Mouse (Mus musculus) liver, embryonic 12.5 days (tissue): ENCODE data around the gene Tmem45b. TPM values are rescaled to one million over a fixed set of nuclear protein-coding genes. Genes with fewer than 3 reads are reported as not detected.

Source experiments
- ATAC-seq: fragments of 200-750 bp; cut with Nextera tagmentation; 2 replicates; pipeline ENCODE4 v1.8.0; 2017; ENCODE audit warnings: moderate number of reproducible peaks, mild to moderate bottlenecking, moderate library complexity
- H3K27ac ChIP-seq: fragments of 300-500 bp; sonication (generic); 2 replicates; pipeline ENCODE4 v1.5.1; 2016; ENCODE audit warnings: mild to moderate bottlenecking
- H3K27me3 ChIP-seq: fragments of 300-500 bp; sonication (generic); replicated peaks from 2 replicates; pipeline ENCODE4 v1.6.1; 2016; ENCODE audit warnings: mild to moderate bottlenecking, moderate library complexity
- H3K36me3 ChIP-seq: fragments of 300-500 bp; sonication (generic); 2 replicates; pipeline ENCODE4 v1.6.1; 2016; ENCODE audit warnings: mild to moderate bottlenecking, moderate library complexity
- H3K4me1 ChIP-seq: fragments of 300-500 bp; sonication (generic); 2 replicates; pipeline ENCODE4 v1.6.1; 2016
- H3K4me2 ChIP-seq: fragments of 300-500 bp; sonication (generic); 2 replicates; pipeline ENCODE4 v1.6.1; 2016; ENCODE audit warnings: mild to moderate bottlenecking, moderate library complexity
- H3K4me3 ChIP-seq: fragments of 300-500 bp; sonication (generic); 2 replicates; pipeline ENCODE4 v1.5.1; 2016; ENCODE audit warnings: mild to moderate bottlenecking, moderate library complexity
- H3K9ac ChIP-seq: fragments of 300-500 bp; sonication (generic); 2 replicates; pipeline ENCODE4 v1.6.1; 2016; ENCODE audit warnings: mild to moderate bottlenecking, moderate library complexity
- H3K9me3 ChIP-seq: fragments of 300-500 bp; sonication (generic); replicated peaks from 2 replicates; pipeline ENCODE4 v1.6.1; 2016; ENCODE audit warnings: mild to moderate bottlenecking, moderate library complexity
- WGBS: fragments of 180-500 bp; shearing (Covaris S2); methylation state at CpG from one replicate; pipeline ENCODE4 v1.1.7; 2016; ENCODE audit not compliant: insufficient replicate concordance; 5-methylcytosine and 5-hydroxymethylcytosine counted together
- polyA plus RNA-seq: library from polyadenylated mRNA; unstranded; fragments of >200 nt; fragmentation: Nextera tagmentation; extraction: Ambion mirVana; gene quantifications from 2 replicates; pipeline ENCODE4 v1.2.1, GENCODE M21; 2016

Gene Tmem45b
- polyA plus RNA-seq, 1 experiment from 2014 or later, result not detected

DNA sequence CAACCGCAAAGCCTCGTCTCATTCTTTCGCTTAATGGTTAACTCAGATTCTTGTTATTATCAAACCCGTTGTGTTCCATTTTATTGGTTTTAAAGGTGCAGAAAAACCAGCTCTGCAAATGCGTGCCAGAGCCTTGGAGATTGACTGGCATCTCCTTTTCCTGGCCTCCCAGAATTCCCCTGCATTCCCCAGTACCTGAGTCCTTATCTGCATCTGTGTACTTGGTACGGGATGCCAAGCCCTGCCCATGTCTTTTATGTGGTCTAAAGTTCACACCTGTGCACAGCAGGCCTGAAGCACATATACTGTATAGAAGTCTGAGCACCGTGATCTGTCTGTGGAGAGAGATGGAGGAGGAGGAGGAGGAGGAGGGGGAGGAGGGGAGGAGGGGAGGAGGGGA, 26.4 kb downstream of the Tmem45b start:
- no peak for ATAC-seq
- Histone ChIP-seq H3K4me2 (no peak overlapping the region), H3K27ac (no peak overlapping the region), H3K9me3 (no peaks in the 10 kb centered on the region), H3K4me1 (no peaks in the 10 kb centered on the region), H3K4me3 (no peak overlapping the region), H3K36me3 (no peaks in the 10 kb centered on the region), H3K27me3 (no peaks in the 10 kb centered on the region), H3K9ac (no peak overlapping the region)
- WGBS, result 77% methylated on average over 6 of the region's 7 CpGs

DNA sequence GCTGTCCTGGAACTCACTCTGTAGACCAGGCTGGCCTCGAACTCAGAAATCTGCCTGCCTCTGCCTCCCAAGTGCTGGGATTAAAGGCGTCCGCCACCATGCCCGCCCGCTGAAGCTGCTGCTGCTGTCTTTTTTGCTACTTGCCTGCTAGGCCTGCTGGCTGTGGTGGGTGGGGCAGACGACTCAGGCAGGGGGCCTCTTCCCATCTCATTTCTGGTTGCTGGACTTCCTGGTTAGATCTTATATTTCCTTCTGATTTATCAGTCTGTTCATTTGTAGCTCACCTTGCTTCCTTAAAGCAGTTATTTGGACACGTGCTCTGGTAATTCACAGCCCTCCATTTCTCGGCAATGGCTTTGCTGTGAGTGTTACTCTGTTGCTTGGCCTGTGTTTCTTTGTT, 28.8 kb downstream of the Tmem45b start:
- H3K27ac ChIP-seq, result no peak overlapping the region
- H3K9me3 ChIP-seq, result no peaks in the 10 kb centered on the region
- no peak overlapping the region for H3K9ac ChIP-seq
- no peak for ATAC-seq
- H3K27me3 ChIP-seq, result no peaks in the 10 kb centered on the region
- WGBS, result 60% methylated on average over 8 of the region's 8 CpGs
- H3K36me3 ChIP-seq, result no peaks in the 10 kb centered on the region
- no peaks in the 10 kb centered on the region for H3K4me1 ChIP-seq
- no peak overlapping the region for H3K4me3 ChIP-seq
- no peak overlapping the region for H3K4me2 ChIP-seq

DNA sequence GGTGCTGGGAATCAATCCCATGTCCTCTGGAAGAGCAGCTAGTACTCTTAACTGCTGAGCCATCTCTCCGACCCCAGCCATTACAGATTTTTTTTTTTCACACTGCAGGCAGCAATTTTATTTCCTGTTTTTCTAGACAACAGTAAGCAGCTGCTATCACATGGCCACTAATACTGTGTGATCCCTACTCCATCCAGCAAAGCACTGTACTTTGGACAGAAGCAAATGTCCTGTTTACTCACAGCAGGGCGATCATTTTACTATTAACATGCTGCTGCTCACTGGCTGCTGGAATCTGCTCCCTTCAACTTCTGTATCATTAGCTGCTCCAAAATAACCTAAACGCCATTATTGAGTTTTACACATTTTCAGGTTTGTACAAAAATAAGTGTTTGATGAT, 30.8 kb downstream of the Tmem45b start:
- no peaks in the 10 kb centered on the region for H3K4me1 ChIP-seq
- H3K9ac ChIP-seq, result no peak overlapping the region
- H3K27ac ChIP-seq, result no peak overlapping the region
- H3K9me3 ChIP-seq, result no peaks in the 10 kb centered on the region
- H3K27me3 ChIP-seq, result no peaks in the 10 kb centered on the region
- H3K4me3 ChIP-seq, result no peak overlapping the region
- no peaks in the 10 kb centered on the region for H3K36me3 ChIP-seq
- H3K4me2 ChIP-seq, result no peak overlapping the region
- ATAC-seq, result no peak
- WGBS, result 61% methylated on average over 3 of the region's 3 CpGs

DNA sequence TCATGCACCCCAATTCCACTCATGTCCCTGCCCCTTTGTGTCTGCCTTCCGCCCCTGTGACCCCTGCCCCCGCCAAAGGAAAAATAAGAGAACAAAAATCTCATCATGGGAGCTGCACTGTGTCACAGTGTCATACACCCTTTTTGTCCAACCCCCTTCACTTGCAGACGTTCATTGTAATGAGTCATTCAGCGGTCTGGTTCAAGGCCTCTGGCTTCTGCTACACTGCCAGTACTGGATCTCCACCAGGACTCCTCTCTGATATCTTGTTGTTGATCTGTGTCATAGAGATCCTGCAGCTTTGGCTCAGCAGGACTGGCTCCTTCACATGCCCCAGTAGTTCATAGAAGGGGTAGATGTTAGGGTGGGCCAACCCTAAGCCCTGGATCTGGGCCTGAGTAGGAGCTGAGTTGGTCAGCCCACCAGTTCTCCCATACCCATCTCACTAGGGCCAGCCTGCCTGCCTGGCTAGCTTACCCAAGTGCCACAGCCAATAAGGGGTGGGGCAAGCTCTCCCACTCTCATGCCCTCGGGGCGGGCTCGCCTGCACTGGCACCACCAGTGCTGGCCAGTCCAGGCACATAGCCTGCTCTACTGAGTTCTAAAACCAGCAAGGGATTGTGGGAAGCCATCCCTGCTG, 31.8 kb downstream of the Tmem45b start:
- 60% methylated on average over 7 of the region's 7 CpGs for WGBS
- no peaks in the 10 kb centered on the region for H3K27me3 ChIP-seq
- peak; percentile 24; the same call in 1 of the 2 replicates for ATAC-seq
- no peaks in the 10 kb centered on the region for H3K4me1 ChIP-seq
- H3K4me2 ChIP-seq, result no peak overlapping the region
- no peak overlapping the region for H3K4me3 ChIP-seq
- H3K36me3 ChIP-seq, result no peaks in the 10 kb centered on the region
- H3K9ac ChIP-seq, result no peak overlapping the region
- no peaks in the 10 kb centered on the region for H3K9me3 ChIP-seq
- H3K27ac ChIP-seq, result no peak overlapping the region

DNA sequence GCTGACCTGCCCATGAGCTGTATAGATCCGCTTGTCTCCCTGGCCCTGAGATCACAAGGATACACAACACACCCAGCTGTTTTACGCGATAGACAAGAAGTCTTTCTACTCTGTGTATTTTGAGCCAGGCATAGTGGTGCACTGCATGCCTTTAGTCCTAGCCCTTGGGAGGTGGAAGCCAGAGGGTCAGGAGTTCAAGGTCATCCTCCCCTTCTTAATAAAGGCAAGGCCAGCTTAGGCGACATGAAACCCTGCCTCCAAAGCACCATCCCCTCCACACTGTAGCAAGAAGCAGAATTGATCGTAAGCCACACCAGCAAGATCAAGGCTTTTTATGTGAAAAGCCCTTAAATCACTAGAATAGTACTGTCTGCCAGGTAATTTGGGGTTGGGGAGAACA, 32.5 kb downstream of the Tmem45b start:
- H3K4me1 ChIP-seq, result no peaks in the 10 kb centered on the region
- H3K4me3 ChIP-seq, result no peak overlapping the region
- H3K36me3 ChIP-seq, result no peaks in the 10 kb centered on the region
- no peaks in the 10 kb centered on the region for H3K9me3 ChIP-seq
- H3K4me2 ChIP-seq, result no peak overlapping the region
- H3K27me3 ChIP-seq, result no peaks in the 10 kb centered on the region
- no peak overlapping the region for H3K27ac ChIP-seq
- no peak for ATAC-seq
- H3K9ac ChIP-seq, result no peak overlapping the region
- 68% methylated on average over 5 of the region's 5 CpGs for WGBS

DNA sequence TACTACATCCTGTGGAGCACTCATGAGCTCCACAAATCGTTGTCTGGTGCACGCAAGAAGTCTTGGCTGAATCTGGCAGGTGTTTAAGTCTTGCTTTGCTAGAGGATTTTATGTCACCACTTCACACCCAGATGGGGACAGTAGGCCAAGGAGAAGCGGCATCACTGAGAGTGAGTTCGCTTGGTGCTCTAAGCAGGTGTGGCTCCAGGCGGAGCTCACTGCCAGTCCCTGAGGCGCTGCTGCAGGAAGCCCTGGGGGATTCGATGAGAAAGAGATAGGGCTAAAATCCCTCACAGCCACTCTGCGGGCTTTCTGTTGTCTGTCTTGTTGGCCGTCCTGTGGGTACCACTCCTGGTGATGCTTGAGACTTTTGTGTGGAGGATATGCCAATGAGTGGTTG, 34.3 kb downstream of the Tmem45b start:
- Histone ChIP-seq H3K9me3 (no peaks in the 10 kb centered on the region), H3K4me2 (no peak overlapping the region), H3K36me3 (no peaks in the 10 kb centered on the region), H3K27ac (no peak overlapping the region), H3K27me3 (no peaks in the 10 kb centered on the region), H3K4me3 (no peak overlapping the region), H3K4me1 (no peaks in the 10 kb centered on the region), H3K9ac (no peak overlapping the region)
- ATAC-seq, result no peak
- WGBS, result 60% methylated on average over 9 of the region's 9 CpGs

DNA sequence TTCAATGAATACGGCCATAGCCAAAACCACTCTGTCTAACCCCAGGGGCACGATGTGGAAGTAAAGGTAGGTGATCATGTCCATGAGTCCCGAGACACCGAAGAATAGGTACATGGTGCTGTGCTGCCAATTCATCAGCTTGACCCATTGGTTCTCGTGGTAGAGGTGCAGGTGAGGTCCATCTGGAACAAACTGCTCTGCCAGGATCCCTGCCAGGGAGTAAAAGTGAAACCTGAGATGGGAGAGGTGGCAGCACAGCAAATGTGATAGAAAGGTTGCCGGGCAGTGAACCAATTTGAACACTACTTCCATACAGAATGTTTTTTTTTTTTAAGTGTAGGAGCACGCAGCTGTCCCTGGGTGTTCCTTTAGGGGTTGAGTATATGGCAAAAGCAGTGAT, 35.3 kb downstream of the Tmem45b start:
- Histone ChIP-seq H3K4me2 (no peak overlapping the region), H3K4me3 (no peak overlapping the region), H3K27ac (no peak overlapping the region), H3K4me1 (no peaks in the 10 kb centered on the region), H3K27me3 (no peaks in the 10 kb centered on the region), H3K36me3 (peaks cover under 1% of the 10 kb centered on the region; the same call in 1 of the 2 replicates), H3K9me3 (no peaks in the 10 kb centered on the region), H3K9ac (no peak overlapping the region)
- no peak for ATAC-seq
- WGBS, result 81% methylated on average over 7 of the region's 7 CpGs

DNA sequence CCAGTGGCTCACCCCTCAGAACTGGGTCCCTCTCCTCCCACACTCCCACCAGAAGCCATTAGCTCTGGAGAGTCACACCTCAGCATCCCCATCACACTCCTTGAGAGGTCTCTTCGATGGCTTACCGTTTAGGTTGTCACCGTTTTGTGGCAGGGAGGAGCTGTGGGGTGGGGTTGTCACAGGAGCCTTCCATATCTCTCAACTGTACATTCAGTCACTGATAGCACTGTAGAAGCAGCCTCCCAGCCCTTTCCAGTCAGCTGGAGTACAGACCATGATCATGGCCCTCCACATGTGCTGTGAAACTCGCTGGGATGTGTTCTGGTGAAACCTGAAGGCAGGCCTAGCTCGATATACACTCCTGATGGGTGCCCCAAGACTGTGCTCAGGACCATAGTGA, 42.1 kb downstream of the Tmem45b start:
- ATAC-seq, result peak; percentile 96
- 39% methylated on average over 5 of the region's 5 CpGs for WGBS
- H3K27me3 ChIP-seq, result no peaks in the 10 kb centered on the region
- peaks cover 56% of the 10 kb centered on the region for H3K36me3 ChIP-seq
- H3K27ac ChIP-seq, result peak overlapping the region; percentile 27; the same call in 1 of the 2 replicates
- no peak overlapping the region for H3K9ac ChIP-seq
- H3K4me1 ChIP-seq, result peaks cover 19% of the 10 kb centered on the region
- H3K4me3 ChIP-seq, result no peak overlapping the region
- no peaks in the 10 kb centered on the region for H3K9me3 ChIP-seq
- H3K4me2 ChIP-seq, result peak overlapping the region; percentile 34

DNA sequence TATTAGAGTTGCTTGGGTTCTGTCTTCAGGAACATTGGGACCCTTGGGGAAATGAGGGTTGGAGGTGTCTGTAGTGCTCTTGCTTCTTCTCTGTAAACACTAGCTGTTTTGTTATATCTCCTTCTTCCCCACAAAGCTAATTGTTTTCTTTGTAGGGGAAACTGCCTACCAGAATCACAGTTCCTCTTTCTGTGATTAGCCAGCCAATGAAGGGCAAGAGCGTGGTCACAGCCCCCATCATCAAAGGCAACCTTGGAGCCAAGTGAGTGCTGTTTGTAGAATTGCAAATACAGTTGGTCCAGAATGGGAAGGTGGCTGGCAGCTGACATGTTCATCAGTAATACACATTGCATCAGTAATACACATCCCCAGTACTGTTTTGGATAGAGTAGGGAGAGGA, 45.4 kb downstream of the Tmem45b start:
- 73% methylated on average over 1 of the region's 1 CpGs for WGBS
- Histone ChIP-seq H3K27me3 (no peaks in the 10 kb centered on the region), H3K9me3 (no peaks in the 10 kb centered on the region), H3K4me3 (no peak overlapping the region), H3K36me3 (peaks cover 85% of the 10 kb centered on the region), H3K9ac (no peak overlapping the region), H3K27ac (no peak overlapping the region), H3K4me2 (no peak overlapping the region), H3K4me1 (peaks cover 19% of the 10 kb centered on the region)
- no peak for ATAC-seq

DNA sequence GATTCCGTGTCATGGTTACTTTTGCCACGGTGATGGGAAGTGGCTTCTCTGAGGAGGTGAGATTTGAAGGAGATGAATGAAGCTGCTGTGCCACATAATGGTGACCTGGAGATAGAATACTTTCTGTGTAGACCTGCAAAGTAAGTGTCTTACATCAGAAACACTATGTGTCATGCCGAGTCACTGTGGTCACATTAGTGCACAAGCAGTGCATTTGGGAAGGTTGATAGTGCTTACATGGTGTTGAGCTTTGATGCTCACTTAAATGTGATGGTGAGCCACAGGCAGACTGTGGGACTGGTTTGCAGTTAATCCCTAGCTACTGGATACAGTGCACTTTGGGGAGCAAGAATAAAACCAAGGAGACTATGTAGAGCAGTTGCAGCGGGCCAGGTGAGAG, 52.1 kb downstream of the Tmem45b start:
- WGBS, result 63% methylated on average over 4 of the region's 4 CpGs
- Histone ChIP-seq H3K4me1 (no peaks in the 10 kb centered on the region), H3K4me3 (no peak overlapping the region), H3K9ac (no peak overlapping the region), H3K27me3 (no peaks in the 10 kb centered on the region), H3K27ac (no peak overlapping the region), H3K36me3 (peaks cover 94% of the 10 kb centered on the region), H3K4me2 (no peak overlapping the region), H3K9me3 (no peaks in the 10 kb centered on the region)
- no peak for ATAC-seq

DNA sequence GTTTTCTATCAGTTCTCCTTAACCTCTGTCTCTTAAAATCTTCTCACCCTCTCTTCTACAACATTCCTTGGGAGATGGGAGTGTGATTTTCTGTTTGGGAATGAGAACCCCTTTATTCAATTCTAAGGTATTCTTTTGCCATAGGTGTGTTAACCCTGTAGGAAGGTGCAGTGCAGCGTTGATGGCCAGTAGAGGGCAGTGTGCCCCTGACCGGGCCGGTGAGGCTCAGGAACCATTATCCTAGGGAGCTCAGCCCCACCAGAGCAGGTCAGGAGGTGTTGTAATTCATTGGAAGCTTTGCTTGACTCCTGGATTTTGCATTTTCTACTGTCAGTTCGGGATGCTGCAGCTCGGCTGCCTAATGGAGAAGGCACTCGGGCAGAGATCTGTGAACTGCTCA, 59.0 kb downstream of the Tmem45b start:
- H3K36me3 ChIP-seq, result peaks cover 92% of the 10 kb centered on the region
- H3K4me3 ChIP-seq, result no peak overlapping the region
- no peak overlapping the region for H3K9ac ChIP-seq
- no peaks in the 10 kb centered on the region for H3K27me3 ChIP-seq
- 53% methylated on average over 6 of the region's 6 CpGs for WGBS
- H3K27ac ChIP-seq, result no peak overlapping the region
- no peaks in the 10 kb centered on the region for H3K9me3 ChIP-seq
- 0 out of 2 replicates have a peak, but pooled peaks have one; percentile 35 for ATAC-seq
- H3K4me2 ChIP-seq, result no peak overlapping the region
- H3K4me1 ChIP-seq, result no peaks in the 10 kb centered on the region

DNA sequence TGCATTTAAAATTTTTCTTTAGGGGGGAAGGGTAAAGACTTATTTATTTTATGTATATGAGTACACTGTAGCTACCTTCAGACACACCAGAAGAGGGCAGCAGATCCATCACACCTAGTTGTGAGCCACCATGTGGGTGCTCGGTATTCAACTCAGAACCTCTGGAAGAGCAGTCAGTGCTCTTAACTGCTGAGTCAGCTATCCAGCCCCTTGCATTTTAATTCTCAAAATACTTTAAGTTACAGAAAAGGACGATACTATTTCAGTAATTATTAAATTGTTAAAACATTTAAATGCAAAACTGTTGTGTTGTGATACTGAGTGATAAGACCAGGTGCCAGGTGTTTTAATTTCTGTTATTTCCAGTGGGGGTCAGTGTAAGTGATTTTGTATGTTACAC, 60.0 kb downstream of the Tmem45b start:
- no peak overlapping the region for H3K4me3 ChIP-seq
- H3K36me3 ChIP-seq, result peaks cover 92% of the 10 kb centered on the region
- no peaks in the 10 kb centered on the region for H3K4me1 ChIP-seq
- H3K4me2 ChIP-seq, result no peak overlapping the region
- H3K9me3 ChIP-seq, result no peaks in the 10 kb centered on the region
- no peak for ATAC-seq
- WGBS, result 83% methylated on average over 2 of the region's 2 CpGs
- no peaks in the 10 kb centered on the region for H3K27me3 ChIP-seq
- H3K9ac ChIP-seq, result no peak overlapping the region
- H3K27ac ChIP-seq, result no peak overlapping the region

DNA sequence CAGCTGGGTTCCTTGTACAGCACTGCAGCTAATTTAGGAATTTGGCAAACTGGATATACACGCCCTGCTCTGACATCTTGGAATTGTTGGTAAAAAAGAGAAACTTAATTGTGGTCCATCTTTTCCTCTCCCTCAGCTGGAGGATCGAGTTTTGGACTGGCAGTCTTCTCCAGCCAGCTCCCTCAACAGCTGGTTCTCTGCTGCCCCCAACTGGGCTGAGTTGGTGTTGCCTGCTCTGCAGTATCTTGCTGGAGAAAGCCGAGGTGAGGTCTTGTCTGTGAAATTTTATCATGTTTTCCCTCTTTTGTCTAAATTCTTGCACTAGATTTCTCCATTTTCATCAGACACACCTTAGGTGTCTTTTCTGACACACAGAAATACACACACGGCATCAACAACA, 63.8 kb downstream of the Tmem45b start:
- Histone ChIP-seq H3K9ac (no peak overlapping the region), H3K9me3 (no peaks in the 10 kb centered on the region), H3K4me2 (no peak overlapping the region), H3K4me1 (no peaks in the 10 kb centered on the region), H3K27me3 (no peaks in the 10 kb centered on the region), H3K4me3 (no peak overlapping the region), H3K36me3 (peaks cover 100% of the 10 kb centered on the region), H3K27ac (no peak overlapping the region)
- ATAC-seq, result no peak
- WGBS, result 54% methylated on average over 4 of the region's 4 CpGs
